Mouse (Mus musculus): ENCODE measurements around the gene Rbm20. TPM values are rescaled to one million over a fixed set of nuclear protein-coding genes. Genes with fewer than 3 reads are reported as not detected.

Gene Rbm20
- polyA plus RNA-seq, 1 experiment from 2014 or later, result 0.98 TPM

GRCm38 (mm10) chr19:53870568-53870967, 193.5 kb downstream of the Rbm20 start:
- ATAC-seq (ENCODE audit: low FRiP score, low read depth), result no peak
- Histone ChIP-seq H3K36me3 (no peaks in the 10 kb centered on the region), H3K4me3 (no peak overlapping the region), H3K27me3 (replicated peaks) (no peaks in the 10 kb centered on the region), H3K4me2 (replicated peaks) (no peak overlapping the region), H3K9ac (no peak overlapping the region), H3K27ac (no peak overlapping the region), H3K4me1 (no peaks in the 10 kb centered on the region), H3K9me3 (no peaks in the 10 kb centered on the region)
- 64% methylated on average over 2 of the region's 2 CpGs for WGBS

- Histone ChIP-seq H3K36me3 (no peaks in the 10 kb centered on the region), H3K4me1 (no peaks in the 10 kb centered on the region), H3K4me3 (no peak overlapping the region), H3K4me2 (replicated peaks) (no peak overlapping the region), H3K27ac (no peak overlapping the region), H3K9me3 (no peaks in the 10 kb centered on the region), H3K9ac (no peak overlapping the region), H3K27me3 (replicated peaks) (no peaks in the 10 kb centered on the region)
- ATAC-seq (ENCODE audit: low FRiP score, low read depth), result no peak
- WGBS, result 89% methylated on average over 6 of the region's 6 CpGs
Measured at GRCm38 (mm10) chr19:53871502-53871901, 194.4 kb downstream of the Rbm20 start.

- no peaks in the 10 kb centered on the region for H3K27me3 ChIP-seq (replicated peaks)
- H3K4me2 ChIP-seq (replicated peaks), result no peak overlapping the region
- H3K4me3 ChIP-seq, result no peak overlapping the region
- no peak overlapping the region for H3K9ac ChIP-seq
- no peaks in the 10 kb centered on the region for H3K36me3 ChIP-seq
- no peaks in the 10 kb centered on the region for H3K9me3 ChIP-seq
- 85% methylated on average over 6 of the region's 6 CpGs for WGBS
- no peak for ATAC-seq (ENCODE audit: low FRiP score, low read depth)
- no peaks in the 10 kb centered on the region for H3K4me1 ChIP-seq
- no peak overlapping the region for H3K27ac ChIP-seq
Measured at GRCm38 (mm10) chr19:53872994-53873713, 196.0 kb downstream of the Rbm20 start.

GRCm38 (mm10) chr19:53875246-53875645, 198.1 kb downstream of the Rbm20 start:
- ATAC-seq (ENCODE audit: low FRiP score, low read depth), result no peak
- 90% methylated on average over 6 of the region's 6 CpGs for WGBS
- no peaks in the 10 kb centered on the region for H3K4me1 ChIP-seq
- no peaks in the 10 kb centered on the region for H3K9me3 ChIP-seq
- H3K27ac ChIP-seq, result no peak overlapping the region
- no peak overlapping the region for H3K4me2 ChIP-seq (replicated peaks)
- H3K36me3 ChIP-seq, result no peaks in the 10 kb centered on the region
- H3K27me3 ChIP-seq (replicated peaks), result no peaks in the 10 kb centered on the region
- no peak overlapping the region for H3K9ac ChIP-seq
- H3K4me3 ChIP-seq, result no peak overlapping the region

- H3K27me3 ChIP-seq (replicated peaks), result no peaks in the 10 kb centered on the region
- H3K4me1 ChIP-seq, result no peaks in the 10 kb centered on the region
- ATAC-seq (ENCODE audit: low FRiP score, low read depth), result no peak
- no peak overlapping the region for H3K27ac ChIP-seq
- no peak overlapping the region for H3K4me3 ChIP-seq
- no peaks in the 10 kb centered on the region for H3K36me3 ChIP-seq
- 74% methylated on average over 1 of the region's 1 CpGs for WGBS
- no peak overlapping the region for H3K4me2 ChIP-seq (replicated peaks)
- no peaks in the 10 kb centered on the region for H3K9me3 ChIP-seq
- no peak overlapping the region for H3K9ac ChIP-seq
Measured at GRCm38 (mm10) chr19:53877779-53878178, 200.7 kb downstream of the Rbm20 start.

- ATAC-seq (ENCODE audit: low FRiP score, low read depth), result no peak
- peaks cover 1% of the 10 kb centered on the region; the same call in 1 of the 2 replicates for H3K4me1 ChIP-seq
- no peak overlapping the region for H3K9ac ChIP-seq
- H3K4me2 ChIP-seq (replicated peaks), result no peak overlapping the region
- H3K27ac ChIP-seq, result no peak overlapping the region
- WGBS, result 69% methylated on average over 1 of the region's 1 CpGs
- H3K9me3 ChIP-seq, result no peaks in the 10 kb centered on the region
- no peak overlapping the region for H3K4me3 ChIP-seq
- no peaks in the 10 kb centered on the region for H3K27me3 ChIP-seq (replicated peaks)
- H3K36me3 ChIP-seq, result no peaks in the 10 kb centered on the region
Measured at GRCm38 (mm10) chr19:53880460-53880859, 203.4 kb downstream of the Rbm20 start.

GRCm38 (mm10) chr19:53881786-53882185, 204.7 kb downstream of the Rbm20 start:
- no peaks in the 10 kb centered on the region for H3K36me3 ChIP-seq
- H3K4me2 ChIP-seq (replicated peaks), result no peak overlapping the region
- WGBS, result 62% methylated on average over 5 of the region's 5 CpGs
- H3K9ac ChIP-seq, result no peak overlapping the region
- no peak overlapping the region for H3K4me3 ChIP-seq
- H3K9me3 ChIP-seq, result no peaks in the 10 kb centered on the region
- H3K4me1 ChIP-seq, result peaks cover 4% of the 10 kb centered on the region; the same call in 1 of the 2 replicates
- no peak overlapping the region for H3K27ac ChIP-seq
- no peak for ATAC-seq (ENCODE audit: low FRiP score, low read depth)
- H3K27me3 ChIP-seq (replicated peaks), result no peaks in the 10 kb centered on the region

GRCm38 (mm10) chr19:53885450-53885849, 208.3 kb downstream of the Rbm20 start:
- 50% methylated on average over 10 of the region's 10 CpGs for WGBS
- no peak for ATAC-seq (ENCODE audit: low FRiP score, low read depth)
- H3K4me3 ChIP-seq, result no peak overlapping the region
- H3K9ac ChIP-seq, result no peak overlapping the region
- no peaks in the 10 kb centered on the region for H3K27me3 ChIP-seq (replicated peaks)
- no peak overlapping the region for H3K4me2 ChIP-seq (replicated peaks)
- no peak overlapping the region for H3K27ac ChIP-seq
- no peaks in the 10 kb centered on the region for H3K36me3 ChIP-seq
- peaks cover 4% of the 10 kb centered on the region; the same call in 1 of the 2 replicates for H3K4me1 ChIP-seq
- H3K9me3 ChIP-seq, result no peaks in the 10 kb centered on the region

GRCm38 (mm10) chr19:53886576-53887370, 209.7 kb downstream of the Rbm20 start:
- ATAC-seq (ENCODE audit: low FRiP score, low read depth), result no peak
- WGBS, result 89% methylated on average over 10 of the region's 10 CpGs
- Histone ChIP-seq H3K27me3 (replicated peaks) (no peaks in the 10 kb centered on the region), H3K4me1 (peaks cover 9% of the 10 kb centered on the region; the same call in 1 of the 2 replicates), H3K9me3 (no peaks in the 10 kb centered on the region), H3K4me2 (replicated peaks) (no peak overlapping the region), H3K4me3 (no peak overlapping the region), H3K27ac (no peak overlapping the region), H3K9ac (no peak overlapping the region), H3K36me3 (no peaks in the 10 kb centered on the region)

GRCm38 (mm10) chr19:53887822-53888221, 210.7 kb downstream of the Rbm20 start:
- H3K27ac ChIP-seq, result no peak overlapping the region
- H3K9ac ChIP-seq, result no peak overlapping the region
- no peaks in the 10 kb centered on the region for H3K27me3 ChIP-seq (replicated peaks)
- no peaks in the 10 kb centered on the region for H3K36me3 ChIP-seq
- H3K4me3 ChIP-seq, result no peak overlapping the region
- H3K4me2 ChIP-seq (replicated peaks), result no peak overlapping the region
- peaks cover 9% of the 10 kb centered on the region; the same call in 1 of the 2 replicates for H3K4me1 ChIP-seq
- no peak for ATAC-seq (ENCODE audit: low FRiP score, low read depth)
- 87% methylated on average over 3 of the region's 3 CpGs for WGBS
- no peaks in the 10 kb centered on the region for H3K9me3 ChIP-seq

- 79% methylated on average over 9 of the region's 9 CpGs for WGBS
Measured at GRCm38 (mm10) chr19:53888331-53888730, 211.2 kb downstream of the Rbm20 start.

GRCm38 (mm10) chr19:53889555-53889954, 212.4 kb downstream of the Rbm20 start:
- H3K27me3 ChIP-seq (replicated peaks), result no peaks in the 10 kb centered on the region
- 79% methylated on average over 5 of the region's 5 CpGs for WGBS
- no peak for ATAC-seq (ENCODE audit: low FRiP score, low read depth)

More at GRCm38 (mm10) chr19:53888331-53888730, 211.2 kb downstream of the Rbm20 start:
- no peaks in the 10 kb centered on the region for H3K36me3 ChIP-seq
- H3K4me2 ChIP-seq (replicated peaks), result no peak overlapping the region
- H3K4me3 ChIP-seq, result no peak overlapping the region
- no peaks in the 10 kb centered on the region for H3K9me3 ChIP-seq
- H3K27ac ChIP-seq, result no peak overlapping the region
- no peak overlapping the region for H3K9ac ChIP-seq
- no peak for ATAC-seq (ENCODE audit: low FRiP score, low read depth)
- no peaks in the 10 kb centered on the region for H3K27me3 ChIP-seq (replicated peaks)
- H3K4me1 ChIP-seq, result peaks cover 9% of the 10 kb centered on the region; the same call in 1 of the 2 replicates

More at GRCm38 (mm10) chr19:53889555-53889954, 212.4 kb downstream of the Rbm20 start:
- H3K4me3 ChIP-seq, result no peak overlapping the region
- H3K36me3 ChIP-seq, result no peaks in the 10 kb centered on the region
- H3K9me3 ChIP-seq, result no peaks in the 10 kb centered on the region
- H3K4me2 ChIP-seq (replicated peaks), result no peak overlapping the region
- no peak overlapping the region for H3K27ac ChIP-seq
- no peak overlapping the region for H3K9ac ChIP-seq
- peaks cover 9% of the 10 kb centered on the region; the same call in 1 of the 2 replicates for H3K4me1 ChIP-seq

Data from neural tube, embryonic 12.5 days (tissue).